Mouse (Mus musculus): ENCODE measurements at regions not wholly inside any gene's neighbourhood (a gene's known extent, or its start where the extent isn't known, plus 50 kb on each side); places are given as distances from the start of the nearest gene placed in this dataset.

GRCm38 (mm10) chr3:128636960-128637755 lies 562.5 kb upstream of the Pitx2 start:
- 82% methylated on average over 18 of the region's 18 CpGs for WGBS

GRCm38 (mm10) chr3:128627696-128628095 lies 572.0 kb upstream of the Pitx2 start:
- ATAC-seq (ENCODE audit: low FRiP score, low TSS enrichment) (no peak), DNase-seq (ENCODE audit: low spot score) (no peak)
- TF ChIP-seq EP300 (optimal IDR thresholded peaks at IDR 0.05) (no peak), CTCF (IDR thresholded peaks at IDR 0.05; ENCODE audit: low read depth) (no peak)
- Histone ChIP-seq H3K36me3 (ENCODE audit: control insufficient read depth, insufficient read depth, low read length) (no peaks in the 10 kb centered on the region), H3K9ac (ENCODE audit: low read length) (no peak overlapping the region), H3K4me2 (replicated peaks; ENCODE audit: low read depth) (no peak overlapping the region), H3K4me3 (ENCODE audit: low read depth, low read length) (no peak overlapping the region), H3K27me3 (ENCODE audit: control insufficient read depth, insufficient read depth, low read length) (no peaks in the 10 kb centered on the region), H3K27ac (replicated peaks) (no peak overlapping the region), H3K9me3 (ENCODE audit: control insufficient read depth, low read length) (no peaks in the 10 kb centered on the region), H3K4me1 (replicated peaks; ENCODE audit: control insufficient read depth, insufficient read depth) (no peaks in the 10 kb centered on the region)
- 81% methylated on average over 1 of the region's 1 CpGs for WGBS

More at GRCm38 (mm10) chr3:128636960-128637755, 562.5 kb upstream of the Pitx2 start:
- Histone ChIP-seq H3K4me1 (replicated peaks; ENCODE audit: control insufficient read depth, insufficient read depth) (no peaks in the 10 kb centered on the region), H3K36me3 (ENCODE audit: control insufficient read depth, insufficient read depth, low read length) (no peaks in the 10 kb centered on the region), H3K27me3 (ENCODE audit: control insufficient read depth, insufficient read depth, low read length) (no peaks in the 10 kb centered on the region), H3K4me2 (replicated peaks; ENCODE audit: low read depth) (no peak overlapping the region), H3K4me3 (ENCODE audit: low read depth, low read length) (no peak overlapping the region), H3K9me3 (ENCODE audit: control insufficient read depth, low read length) (no peaks in the 10 kb centered on the region), H3K9ac (ENCODE audit: low read length) (no peak overlapping the region), H3K27ac (replicated peaks) (no peak overlapping the region)
- DNase-seq (ENCODE audit: low spot score): no peak
- TF ChIP-seq EP300 (optimal IDR thresholded peaks at IDR 0.05) (no peak), CTCF (IDR thresholded peaks at IDR 0.05; ENCODE audit: low read depth) (no peak)
- no peak for ATAC-seq (ENCODE audit: low FRiP score, low TSS enrichment)

DNA sequence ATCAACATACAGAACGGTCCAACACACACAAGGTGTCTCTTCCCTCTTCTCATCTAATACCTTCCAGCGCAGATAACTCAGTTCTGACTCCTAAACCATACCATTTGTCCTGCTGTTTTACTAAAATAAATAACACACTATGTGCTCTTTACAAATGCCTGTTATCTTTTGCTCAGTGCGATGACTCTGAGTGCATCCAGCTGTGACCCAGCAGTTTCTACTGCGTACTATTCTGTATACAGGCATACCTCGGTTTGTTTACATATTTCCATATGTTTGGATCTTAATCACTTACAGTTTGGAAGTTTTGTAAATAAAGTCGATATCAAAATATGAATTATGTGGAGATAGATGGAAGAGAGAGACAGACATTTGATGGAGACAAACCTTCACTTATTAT lies 583.0 kb upstream of the Pitx2 start:
- Histone ChIP-seq H3K9ac (ENCODE audit: low read length) (no peak overlapping the region), H3K4me1 (replicated peaks; ENCODE audit: control insufficient read depth, insufficient read depth) (no peaks in the 10 kb centered on the region), H3K27ac (replicated peaks) (no peak overlapping the region), H3K9me3 (ENCODE audit: control insufficient read depth, low read length) (no peaks in the 10 kb centered on the region), H3K36me3 (ENCODE audit: control insufficient read depth, insufficient read depth, low read length) (no peaks in the 10 kb centered on the region), H3K4me2 (replicated peaks; ENCODE audit: low read depth) (no peak overlapping the region), H3K27me3 (ENCODE audit: control insufficient read depth, insufficient read depth, low read length) (no peaks in the 10 kb centered on the region), H3K4me3 (ENCODE audit: low read depth, low read length) (no peak overlapping the region)
- DNase-seq (ENCODE audit: low spot score) (no peak), ATAC-seq (ENCODE audit: low FRiP score, low TSS enrichment) (no peak)
- TF ChIP-seq CTCF (IDR thresholded peaks at IDR 0.05; ENCODE audit: low read depth): no peak
- TF ChIP-seq EP300 (optimal IDR thresholded peaks at IDR 0.05): no peak
- WGBS: 52% methylated on average over 6 of the region's 6 CpGs

GRCm38 (mm10) chr3:128613657-128614056 lies 586.0 kb upstream of the Pitx2 start:
- DNase-seq (ENCODE audit: low spot score): no peak
- no peaks in the 10 kb centered on the region for H3K36me3 ChIP-seq (ENCODE audit: control insufficient read depth, insufficient read depth, low read length)
- 72% methylated on average over 9 of the region's 9 CpGs for WGBS
- no peak for TF ChIP-seq EP300 (optimal IDR thresholded peaks at IDR 0.05)
- no peak for TF ChIP-seq CTCF (IDR thresholded peaks at IDR 0.05; ENCODE audit: low read depth)
- no peaks in the 10 kb centered on the region for H3K27me3 ChIP-seq (ENCODE audit: control insufficient read depth, insufficient read depth, low read length)
- no peak overlapping the region for H3K27ac ChIP-seq (replicated peaks)
- H3K4me2 ChIP-seq (replicated peaks; ENCODE audit: low read depth): no peak overlapping the region
- H3K4me3 ChIP-seq (ENCODE audit: low read depth, low read length): no peak overlapping the region
- no peak for ATAC-seq (ENCODE audit: low FRiP score, low TSS enrichment)
- no peaks in the 10 kb centered on the region for H3K4me1 ChIP-seq (replicated peaks; ENCODE audit: control insufficient read depth, insufficient read depth)
- H3K9ac ChIP-seq (ENCODE audit: low read length): no peak overlapping the region
- no peaks in the 10 kb centered on the region for H3K9me3 ChIP-seq (ENCODE audit: control insufficient read depth, low read length)

GRCm38 (mm10) chr3:128610731-128611130 lies 588.9 kb upstream of the Pitx2 start:
- no peak for ATAC-seq (ENCODE audit: low FRiP score, low TSS enrichment)
- H3K4me1 ChIP-seq (replicated peaks; ENCODE audit: control insufficient read depth, insufficient read depth): no peaks in the 10 kb centered on the region
- WGBS: 74% methylated on average over 6 of the region's 6 CpGs

DNA sequence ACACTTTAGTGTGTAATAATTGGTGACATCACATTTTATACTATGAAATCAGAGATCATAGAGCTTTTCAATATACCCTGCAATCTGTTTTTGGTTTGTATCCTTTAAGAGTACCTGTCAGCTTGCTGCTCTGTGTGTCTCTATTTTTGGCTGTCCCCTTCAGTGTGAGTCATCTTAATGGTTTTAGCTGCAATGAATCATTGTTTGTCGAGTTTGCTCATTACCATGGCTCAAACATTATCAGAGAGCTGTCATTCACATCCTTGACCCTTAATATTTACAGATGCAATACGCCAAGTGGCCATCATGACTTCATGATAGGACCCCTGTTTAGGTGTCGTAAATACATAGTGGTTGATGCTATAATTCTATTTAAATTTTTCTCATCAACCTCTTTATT lies 591.0 kb upstream of the Pitx2 start:
- Histone ChIP-seq H3K27ac (replicated peaks) (no peak overlapping the region), H3K4me2 (replicated peaks; ENCODE audit: low read depth) (no peak overlapping the region), H3K4me3 (ENCODE audit: low read depth, low read length) (no peak overlapping the region), H3K36me3 (ENCODE audit: control insufficient read depth, insufficient read depth, low read length) (no peaks in the 10 kb centered on the region), H3K27me3 (ENCODE audit: control insufficient read depth, insufficient read depth, low read length) (no peaks in the 10 kb centered on the region), H3K9me3 (ENCODE audit: control insufficient read depth, low read length) (no peaks in the 10 kb centered on the region), H3K9ac (ENCODE audit: low read length) (no peak overlapping the region), H3K4me1 (replicated peaks; ENCODE audit: control insufficient read depth, insufficient read depth) (no peaks in the 10 kb centered on the region)
- DNase-seq (ENCODE audit: low spot score): no peak
- no peak for ATAC-seq (ENCODE audit: low FRiP score, low TSS enrichment)
- WGBS: 61% methylated on average over 3 of the region's 3 CpGs
- TF ChIP-seq EP300 (optimal IDR thresholded peaks at IDR 0.05) (no peak), CTCF (IDR thresholded peaks at IDR 0.05; ENCODE audit: low read depth) (no peak)

More at GRCm38 (mm10) chr3:128610731-128611130, 588.9 kb upstream of the Pitx2 start:
- no peak overlapping the region for H3K9ac ChIP-seq (ENCODE audit: low read length)
- H3K4me3 ChIP-seq (ENCODE audit: low read depth, low read length): no peak overlapping the region
- no peak overlapping the region for H3K27ac ChIP-seq (replicated peaks)
- no peak for DNase-seq (ENCODE audit: low spot score)
- no peak overlapping the region for H3K4me2 ChIP-seq (replicated peaks; ENCODE audit: low read depth)
- no peaks in the 10 kb centered on the region for H3K27me3 ChIP-seq (ENCODE audit: control insufficient read depth, insufficient read depth, low read length)
- TF ChIP-seq EP300 (optimal IDR thresholded peaks at IDR 0.05): no peak
- no peak for TF ChIP-seq CTCF (IDR thresholded peaks at IDR 0.05; ENCODE audit: low read depth)
- no peaks in the 10 kb centered on the region for H3K36me3 ChIP-seq (ENCODE audit: control insufficient read depth, insufficient read depth, low read length)
- H3K9me3 ChIP-seq (ENCODE audit: control insufficient read depth, low read length): no peaks in the 10 kb centered on the region

All from stomach, postnatal 0 days (tissue).